Mouse (Mus musculus): Measurements from ENCODE around the gene Lcn9.
"Not testable (repeated sequence)": the region's sequence is repeated elsewhere in the genome, so short reads cannot be mapped to it uniquely, and the experiment has no call there.

Gene Lcn9

DNA sequence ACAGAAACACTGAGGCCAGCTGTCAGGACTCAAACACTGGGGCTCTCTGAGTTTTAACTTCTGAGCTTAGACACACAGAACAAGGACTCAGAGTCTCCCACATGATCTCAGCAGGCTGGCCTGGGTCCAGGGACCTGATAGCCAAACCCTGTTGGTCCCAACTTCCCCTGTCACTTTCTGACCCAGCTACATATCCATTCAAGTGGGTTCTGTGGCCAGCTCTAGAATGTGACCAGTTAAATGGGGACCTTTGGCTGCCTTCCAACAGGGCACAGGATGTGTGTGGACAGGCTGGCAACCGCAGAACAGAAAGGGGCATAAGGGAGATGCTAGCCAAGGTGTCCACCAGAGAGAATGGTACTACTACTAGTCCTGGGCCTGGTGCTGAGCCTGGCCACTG lies at the start of gene Lcn9:
Gene Lcn9, plus strand, starts transcription at position 348 of the 400 bp plus-strand sequence.
- no peak for DNase-seq

DNA sequence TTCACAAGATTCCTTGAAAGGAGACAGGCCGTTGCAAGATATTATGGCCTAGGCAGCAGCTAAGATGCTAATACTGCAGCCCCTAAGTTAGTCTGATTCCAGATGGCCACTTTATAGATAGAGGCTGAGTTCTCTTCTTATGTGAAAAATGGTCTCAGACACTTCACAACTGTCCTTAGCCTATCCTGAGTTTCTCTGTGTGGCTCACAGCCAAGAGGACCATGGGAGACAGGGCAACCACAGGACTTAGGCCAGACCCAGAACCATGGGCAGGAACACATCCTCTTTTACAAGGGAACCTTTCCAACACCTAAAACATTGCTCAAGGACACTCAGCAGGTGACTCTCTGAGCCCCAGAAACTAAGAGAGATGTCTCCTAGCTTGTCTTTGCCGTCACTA lies 49.4 kb upstream of the Lcn9 start:
- DNase-seq: peak; percentile 15 to 23

DNA sequence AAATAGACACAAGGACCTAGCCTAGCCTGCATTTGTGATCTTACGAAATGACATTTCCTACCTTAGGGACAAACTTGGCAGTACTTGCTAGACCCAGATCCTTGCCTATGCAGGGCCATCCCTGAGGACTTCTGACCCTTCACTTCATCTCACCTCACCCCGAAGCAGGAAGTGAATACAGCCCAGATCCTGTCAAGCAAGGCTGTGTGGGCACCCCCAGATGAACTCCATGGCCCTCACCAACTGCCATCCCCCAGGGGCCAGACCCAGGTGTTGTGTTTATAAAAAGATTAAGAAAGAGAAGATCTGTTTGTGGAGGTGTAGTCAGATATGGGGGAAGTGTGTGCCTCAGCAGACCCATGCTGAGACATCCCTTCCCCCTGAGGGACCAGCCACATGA lies 48.3 kb upstream of the Lcn9 start:
- no peak for DNase-seq

DNA sequence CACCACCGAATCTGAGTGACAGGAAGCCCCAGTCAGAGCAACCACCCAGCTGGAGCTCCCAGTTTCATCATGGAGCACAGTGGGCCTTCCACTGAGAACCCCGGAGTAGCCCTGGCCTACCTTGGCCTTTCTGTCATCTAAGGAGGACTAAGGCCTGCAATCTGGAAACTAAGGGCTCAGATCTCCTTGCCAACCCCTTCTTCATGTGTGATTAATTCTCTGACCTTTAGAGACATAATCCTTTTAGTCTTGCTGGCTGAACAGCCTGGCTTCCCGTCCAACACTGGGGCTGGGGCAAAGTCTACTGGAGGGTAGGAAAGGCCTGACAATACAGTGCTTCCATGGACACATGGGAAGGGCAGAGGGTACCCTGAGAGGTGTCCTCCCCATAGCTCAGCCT lies 47.0 kb upstream of the Lcn9 start:
- no peak for DNase-seq

DNA sequence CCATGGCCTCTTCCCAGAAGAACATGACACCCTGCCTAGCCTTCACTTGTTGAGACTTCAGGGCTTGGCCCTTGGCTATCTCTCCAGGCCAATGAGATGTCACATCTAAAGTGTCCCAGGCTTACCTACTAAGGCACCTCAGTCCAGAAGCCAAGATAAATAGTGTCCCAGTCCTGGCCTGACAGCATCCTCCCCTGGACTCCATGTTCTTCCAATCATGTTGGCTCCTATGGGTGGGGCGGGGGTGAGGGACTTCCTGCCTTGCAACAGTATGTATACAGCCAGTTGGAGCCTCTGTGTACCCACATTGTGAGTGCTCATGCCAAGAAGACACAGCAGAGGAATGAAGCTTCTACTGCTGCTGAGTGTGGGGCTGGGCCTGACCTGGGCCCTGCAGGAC lies 46.2 kb upstream of the Lcn9 start, which contains the start of gene Lcn11:
Gene Lcn11, plus strand, starts transcription at position 301 of the 400 bp plus-strand sequence.
- no peak for DNase-seq

DNA sequence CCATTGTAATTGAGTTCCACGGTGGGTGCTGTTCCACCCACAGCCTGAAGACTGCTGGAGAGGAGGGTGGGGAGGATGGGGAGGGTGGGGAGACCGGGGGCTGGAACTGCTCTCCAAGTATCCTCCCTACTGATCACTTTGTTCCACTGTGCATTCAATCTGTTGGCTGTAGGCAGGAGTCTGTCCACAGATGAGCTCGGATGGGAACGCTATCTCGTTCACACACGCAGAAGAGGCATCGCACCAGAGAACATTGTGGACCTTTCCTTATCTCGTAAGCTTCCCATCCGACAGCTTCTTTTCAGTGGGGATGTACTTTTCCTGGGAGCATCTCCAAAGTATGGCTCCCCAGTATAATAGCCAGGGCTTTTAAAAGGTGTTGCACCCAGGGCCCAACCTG lies 43.9 kb upstream of the Lcn9 start:
- DNase-seq: no peak

DNA sequence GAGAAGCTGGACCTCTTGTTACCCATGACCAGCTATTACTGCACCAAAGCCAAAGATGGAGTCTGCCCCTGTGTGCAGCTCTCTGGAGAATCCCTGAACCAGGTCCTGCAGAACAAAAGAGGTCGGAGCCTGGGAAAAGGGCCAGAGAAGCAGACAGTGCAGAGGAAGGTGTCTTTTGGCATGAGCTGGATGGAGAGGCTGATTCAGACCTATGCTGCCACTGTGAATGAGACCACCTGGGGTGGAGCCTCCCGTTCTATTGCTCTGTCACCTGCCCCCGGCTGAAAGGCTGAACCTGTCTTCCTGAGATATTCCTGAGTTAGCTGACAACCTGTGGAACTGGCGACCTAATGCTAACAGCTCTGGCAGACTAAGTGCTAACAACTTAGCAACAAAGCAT lies 42.0 kb upstream of the Lcn9 start:
- DNase-seq: peak; percentile 34 to 49

DNA sequence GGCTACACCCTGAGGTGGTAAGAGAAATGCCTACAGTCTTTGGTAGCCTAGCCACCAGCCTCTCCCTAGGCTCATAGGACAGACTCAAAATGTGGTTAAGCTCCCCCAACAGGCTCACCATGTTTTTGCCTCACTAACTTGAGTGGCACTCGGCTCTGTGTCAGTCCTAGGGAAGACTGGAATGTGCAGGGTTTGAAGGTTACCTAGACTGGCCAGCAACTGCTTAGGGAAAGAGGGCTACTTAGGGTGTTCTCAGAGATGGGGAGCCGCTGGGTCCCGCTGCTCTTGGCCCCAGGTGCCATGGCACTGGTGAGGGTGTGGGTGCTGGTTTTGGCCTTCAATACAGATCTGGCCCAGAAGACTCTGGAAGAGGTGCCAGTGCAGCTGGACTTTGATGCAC lies 41.0 kb upstream of the Lcn9 start, which contains the start of gene Gm13539:
Gene Gm13539, plus strand, starts transcription at position 301 of the 400 bp plus-strand sequence.
- no peak for DNase-seq

DNA sequence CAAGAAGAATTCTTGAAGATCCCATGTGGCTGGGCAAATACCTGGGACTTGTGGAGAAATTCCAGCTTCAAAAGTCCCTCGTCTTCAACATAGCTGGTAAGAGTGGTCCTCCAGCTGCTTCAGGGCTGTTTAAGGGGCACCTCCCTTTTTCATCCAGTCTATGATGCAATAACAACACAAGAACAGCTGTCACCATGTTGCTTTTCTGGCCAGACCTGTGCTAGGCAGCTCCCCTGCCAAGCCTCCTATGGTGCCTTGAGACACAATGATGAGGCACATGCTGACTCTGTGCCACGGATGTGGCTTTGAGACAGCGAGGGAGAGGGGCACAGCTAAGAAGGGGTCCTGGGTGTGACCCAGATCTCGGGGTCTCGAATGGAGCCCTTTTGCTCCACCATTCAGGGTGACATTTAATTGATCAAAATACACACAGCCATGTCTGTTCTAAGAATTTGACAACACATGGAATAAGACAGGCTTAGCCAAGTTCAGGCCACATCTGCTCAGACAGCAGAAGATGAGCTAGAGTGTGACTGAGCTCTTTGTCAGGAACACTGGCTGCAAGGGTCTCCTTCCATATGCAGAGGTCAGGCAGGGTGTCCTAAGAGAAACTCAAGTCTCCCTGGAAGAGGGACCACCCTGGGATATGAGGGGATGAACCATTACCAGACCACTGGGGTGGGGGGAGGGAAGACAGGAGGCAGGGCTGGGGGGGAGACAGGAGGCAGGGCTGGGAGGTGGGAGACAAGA lies 37.2 kb upstream of the Lcn9 start:
- no peak for DNase-seq

DNA sequence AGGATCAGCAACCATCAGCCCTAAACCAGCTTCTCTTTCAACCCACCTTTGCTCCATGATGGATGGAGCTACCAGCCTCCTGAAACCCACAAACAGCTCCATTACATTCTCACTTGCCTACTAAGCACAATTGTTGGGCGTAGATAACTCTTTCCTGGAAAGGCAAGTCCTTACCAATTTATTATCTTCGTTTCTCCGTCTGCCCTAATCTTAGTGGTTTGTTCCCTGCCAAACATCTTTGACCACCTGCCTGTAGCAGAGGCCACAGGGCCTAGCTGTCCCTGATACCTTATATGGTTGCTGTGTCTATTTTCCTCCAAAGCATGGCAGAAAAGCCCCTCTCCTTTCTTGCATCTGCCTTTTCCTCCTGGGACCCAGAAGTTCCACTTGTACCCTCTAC lies 33.9 kb upstream of the Lcn9 start:
- no peak for DNase-seq

DNA sequence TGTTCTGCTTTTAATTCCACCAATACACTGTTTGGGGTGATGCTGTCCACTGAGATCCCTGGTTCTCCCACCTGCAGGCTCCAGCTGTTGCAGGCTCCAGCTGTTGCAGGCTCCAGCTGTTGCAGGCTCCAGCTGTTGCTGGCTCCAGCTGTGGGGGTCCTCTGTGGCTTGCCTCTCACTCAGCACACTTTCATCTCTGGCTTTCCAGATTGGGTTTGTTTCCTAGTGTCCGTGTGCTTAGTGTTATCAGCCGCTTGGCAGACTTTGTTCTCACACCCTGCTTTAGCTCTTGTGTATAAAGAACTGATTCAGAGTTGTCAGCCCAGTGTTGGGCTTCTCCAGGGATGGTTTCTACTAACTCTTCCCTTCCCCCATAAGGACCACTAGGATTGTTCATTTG lies 25.3 kb upstream of the Lcn9 start:
- DNase-seq: no peak

DNA sequence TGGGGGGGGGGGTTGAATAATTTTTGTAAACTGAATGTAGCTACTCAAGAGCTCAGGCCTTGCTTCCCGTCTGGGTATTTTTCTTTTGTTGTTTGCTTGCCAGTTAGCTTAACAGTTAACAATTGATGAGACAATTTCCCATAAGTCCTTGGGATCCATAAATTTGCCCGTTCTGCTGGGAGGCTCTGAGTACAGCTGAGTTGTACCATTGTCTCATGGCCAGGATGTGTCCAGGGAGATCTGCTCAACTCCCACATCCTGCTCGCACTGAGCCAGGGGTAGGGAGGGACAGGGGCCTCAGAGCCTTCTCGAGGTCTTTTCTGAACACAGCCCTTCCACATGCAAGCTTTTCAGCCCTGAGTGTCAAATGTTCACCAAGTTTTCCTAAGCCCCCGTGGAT lies 24.9 kb upstream of the Lcn9 start:
- no peak for DNase-seq

DNA sequence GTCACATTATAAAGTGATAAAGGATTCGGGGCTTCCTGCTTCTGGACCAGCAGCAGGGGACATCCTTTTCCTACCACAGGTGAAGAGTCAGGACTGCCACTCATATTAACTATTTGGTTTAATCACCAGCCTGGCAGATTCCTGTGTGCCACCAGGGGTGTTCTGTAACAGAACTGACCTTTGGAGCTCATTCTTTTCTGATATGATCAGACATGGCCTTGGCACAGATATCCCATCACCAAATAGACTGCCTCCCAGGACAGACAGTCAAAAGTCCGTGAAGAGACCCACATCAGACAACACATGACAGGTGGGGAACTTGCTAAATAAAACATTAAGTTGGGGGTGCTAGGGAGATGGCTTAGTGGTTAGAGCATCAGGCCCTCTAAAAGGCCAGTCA lies 11.2 kb upstream of the Lcn9 start:
- DNase-seq: no peak

DNA sequence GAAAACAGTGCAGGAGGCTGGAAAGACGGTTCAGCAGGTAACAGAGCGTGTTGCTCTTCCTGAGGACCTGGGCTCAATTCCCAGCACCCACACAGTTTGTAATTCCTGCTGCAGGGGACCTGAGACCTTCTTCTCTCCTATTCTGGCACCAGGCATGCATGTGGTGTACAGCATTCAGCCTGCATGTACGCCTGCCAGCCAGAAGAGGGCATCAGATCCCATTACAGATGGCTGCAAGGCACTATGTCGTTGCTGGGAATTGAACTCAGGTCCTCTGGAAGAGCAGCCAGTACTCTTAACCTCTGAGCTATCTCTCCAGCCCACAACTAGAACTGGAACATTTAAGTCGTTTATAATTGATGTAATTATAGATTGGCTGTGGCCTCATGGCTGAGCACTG lies 9.6 kb upstream of the Lcn9 start:
- DNase-seq: no peak

DNA sequence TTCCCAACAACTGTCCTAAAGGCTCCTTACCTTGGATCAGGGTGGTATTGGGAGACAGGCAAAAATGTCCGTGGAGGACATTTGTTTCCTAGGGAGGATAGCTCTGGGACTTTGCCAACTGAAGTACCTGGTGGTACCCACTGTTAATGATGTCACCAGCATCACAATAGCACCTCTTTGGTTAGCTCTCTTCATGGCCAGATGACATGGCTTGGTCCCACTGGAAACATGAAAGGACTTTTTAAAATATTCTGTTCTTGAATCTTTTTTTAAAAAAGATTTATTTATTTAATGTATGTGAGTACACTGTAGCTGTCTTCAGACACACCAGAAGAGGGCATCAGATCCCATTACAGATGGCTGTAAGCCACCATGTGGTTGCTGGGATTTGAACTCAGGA lies 7.2 kb upstream of the Lcn9 start, which contains the start of gene Glt6d1:
Gene Glt6d1, minus strand, starts transcription at position 101 of the 400 bp plus-strand sequence.
- DNase-seq: not testable (repeated sequence)

DNA sequence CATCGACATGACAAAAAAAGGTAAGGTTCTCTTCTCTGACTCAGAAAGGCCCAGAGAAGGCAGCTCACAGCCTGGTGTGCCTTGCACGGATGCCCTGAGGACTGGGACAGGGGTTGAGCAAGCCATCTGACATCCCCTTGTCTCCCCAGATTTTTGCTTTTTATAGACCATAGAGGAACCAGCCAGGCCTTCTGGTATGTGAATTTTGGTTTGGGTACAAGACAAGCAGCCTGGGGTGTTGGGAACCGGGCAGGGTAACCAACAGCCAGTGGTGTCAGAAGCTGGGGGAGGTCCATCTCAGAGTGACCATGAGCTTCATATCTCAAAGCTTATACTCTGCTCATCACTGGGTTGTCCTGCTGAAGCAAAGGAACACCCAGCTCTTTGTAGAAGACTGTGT lies 1.8 kb downstream of the Lcn9 start:
- DNase-seq: no peak

DNA sequence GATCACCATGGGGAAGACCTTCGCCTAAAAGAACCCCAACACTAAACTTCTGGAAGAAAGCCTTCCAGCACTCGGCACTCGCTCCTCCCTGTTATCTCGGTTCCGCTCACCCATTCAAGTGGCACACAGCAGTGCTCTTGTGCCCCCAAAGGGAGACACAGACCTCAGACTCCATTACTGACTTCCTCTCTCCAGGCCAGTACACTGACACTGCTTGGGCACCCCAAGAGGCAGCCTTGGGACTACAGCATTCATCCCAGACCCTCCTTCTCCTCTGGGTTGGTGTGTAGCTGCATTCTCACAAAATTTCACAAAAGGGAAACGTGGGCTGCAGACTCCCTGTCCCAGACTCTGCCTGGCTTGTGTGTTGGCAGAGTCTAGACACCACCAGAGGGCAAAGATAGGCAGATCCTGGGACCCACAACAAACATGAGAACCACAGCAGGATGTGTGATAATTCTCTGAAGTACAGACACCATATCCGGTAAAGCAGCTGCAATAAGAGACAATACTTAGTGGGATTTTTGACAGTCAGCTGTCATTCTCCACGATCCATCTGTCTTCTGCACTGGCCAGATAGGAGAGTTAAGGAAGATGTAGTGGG lies 5.5 kb downstream of the Lcn9 start:
- no peak for DNase-seq

DNA sequence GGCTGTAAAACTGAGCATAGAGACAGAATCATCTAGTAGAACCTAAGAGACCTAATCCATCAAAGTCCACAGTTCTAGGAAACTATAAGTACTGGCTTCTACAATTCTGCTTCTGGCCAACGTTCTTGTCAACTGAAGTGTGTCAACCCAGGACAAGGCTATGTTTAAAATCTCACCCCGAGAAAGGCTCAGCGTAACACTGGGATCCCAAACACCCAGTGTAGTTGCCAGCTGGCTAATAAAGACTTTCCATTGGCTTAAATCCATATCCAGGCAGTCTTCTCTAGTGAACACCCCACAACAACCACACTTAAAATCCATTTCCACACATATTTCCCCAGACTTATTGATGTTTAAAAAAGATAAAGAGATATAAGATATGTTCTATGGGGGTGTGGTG lies 7.8 kb downstream of the Lcn9 start:
- DNase-seq: no peak

DNA sequence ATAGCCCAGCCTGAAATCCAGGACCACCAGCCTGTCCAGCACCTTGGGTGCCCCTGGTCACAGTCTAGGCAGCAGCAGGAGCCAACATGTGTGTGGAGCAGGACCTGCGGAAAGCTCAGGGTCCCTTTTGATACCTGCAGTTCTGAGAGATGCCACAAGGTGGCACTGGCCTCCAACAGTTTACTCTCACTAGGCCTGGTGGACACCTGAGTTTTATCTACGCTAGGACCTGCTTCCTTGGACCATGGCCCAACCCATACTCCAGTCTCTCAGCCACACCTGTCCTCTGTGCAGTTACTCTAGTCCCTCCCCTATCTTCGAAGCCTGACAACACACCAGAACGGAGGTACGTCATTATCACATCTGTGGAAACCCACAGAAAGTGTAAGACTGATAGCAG lies 13.3 kb downstream of the Lcn9 start:
- DNase-seq: peak; percentile 88 to 94

DNA sequence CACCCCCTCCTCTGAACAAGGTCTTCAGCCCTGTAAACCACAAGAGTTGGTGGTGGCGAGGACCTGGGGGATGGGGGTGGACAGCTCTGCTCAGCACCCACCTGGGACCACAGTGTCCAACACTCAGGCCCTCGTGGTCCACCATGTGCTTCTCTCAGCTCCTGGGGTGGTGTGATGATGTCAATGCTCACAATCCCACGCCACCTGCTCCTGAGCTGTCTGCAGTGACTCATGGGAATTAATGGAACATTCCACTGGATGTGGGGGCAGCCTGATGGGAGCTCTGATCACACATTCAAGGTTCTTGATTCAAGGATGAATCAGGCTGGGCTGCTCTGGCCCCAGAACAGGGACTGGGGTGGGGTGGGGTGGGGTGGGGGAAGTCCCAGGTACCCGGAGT lies 19.2 kb downstream of the Lcn9 start:
- no peak for DNase-seq

DNA sequence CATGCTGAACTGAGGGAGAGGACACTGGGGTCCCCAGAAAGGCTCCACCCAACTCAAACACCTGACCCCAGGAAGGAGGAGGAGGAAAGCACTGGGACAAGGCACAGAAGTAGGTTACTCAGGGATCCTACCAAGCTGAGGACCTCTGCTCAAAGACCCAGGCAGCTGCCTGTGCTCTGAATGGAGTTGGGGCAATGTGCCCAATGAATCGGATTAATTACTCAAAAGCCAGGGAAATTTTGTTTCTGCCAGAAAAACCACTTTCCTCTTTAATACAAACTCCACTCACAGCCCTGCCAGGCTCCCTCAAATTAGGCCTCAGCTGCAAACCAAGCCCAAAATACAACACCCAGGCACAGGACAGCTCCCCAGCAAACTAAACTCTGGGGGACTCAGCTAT lies 19.8 kb downstream of the Lcn9 start:
- no peak for DNase-seq

DNA sequence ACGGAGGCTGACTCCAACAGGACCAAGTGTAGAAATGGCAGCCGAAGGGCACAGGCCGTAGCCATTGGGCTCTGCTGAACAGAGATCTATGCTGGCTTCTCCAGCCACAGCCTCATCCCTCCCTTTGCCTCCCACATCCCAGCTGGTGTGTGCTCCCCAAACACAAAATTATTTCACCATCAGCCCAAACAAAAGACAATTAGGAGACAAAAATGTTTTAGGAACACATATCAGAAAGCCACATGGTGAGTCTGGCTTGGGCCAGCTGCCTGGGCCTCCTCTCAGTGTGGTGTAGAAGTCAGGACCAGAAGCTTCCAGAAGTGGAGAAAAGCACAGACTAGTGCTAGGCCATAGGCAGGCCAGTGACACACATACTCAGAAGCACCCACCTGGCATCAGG lies 21.1 kb downstream of the Lcn9 start:
- no peak for DNase-seq

DNA sequence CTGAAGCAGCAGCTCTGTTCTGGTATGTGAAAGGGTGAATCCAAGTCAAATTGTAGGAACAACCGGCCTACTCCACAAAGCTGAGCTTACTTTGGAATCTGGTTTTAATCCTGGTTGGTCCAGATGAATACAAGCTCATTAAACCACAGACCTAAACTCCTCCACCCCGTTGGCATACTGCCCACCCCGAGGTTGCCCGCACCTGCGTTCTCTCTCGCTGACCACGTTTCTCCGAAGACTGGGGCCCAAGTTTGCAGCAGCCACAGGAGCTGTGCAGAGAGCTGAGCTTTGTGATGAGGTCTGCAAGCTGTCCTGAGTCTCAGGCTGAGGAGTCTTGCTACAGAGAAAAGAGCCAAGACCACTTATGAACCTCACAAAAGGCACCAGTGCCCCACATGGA lies 23.6 kb downstream of the Lcn9 start:
- peak in 1 of 2 experiments; percentile 25 for DNase-seq

DNA sequence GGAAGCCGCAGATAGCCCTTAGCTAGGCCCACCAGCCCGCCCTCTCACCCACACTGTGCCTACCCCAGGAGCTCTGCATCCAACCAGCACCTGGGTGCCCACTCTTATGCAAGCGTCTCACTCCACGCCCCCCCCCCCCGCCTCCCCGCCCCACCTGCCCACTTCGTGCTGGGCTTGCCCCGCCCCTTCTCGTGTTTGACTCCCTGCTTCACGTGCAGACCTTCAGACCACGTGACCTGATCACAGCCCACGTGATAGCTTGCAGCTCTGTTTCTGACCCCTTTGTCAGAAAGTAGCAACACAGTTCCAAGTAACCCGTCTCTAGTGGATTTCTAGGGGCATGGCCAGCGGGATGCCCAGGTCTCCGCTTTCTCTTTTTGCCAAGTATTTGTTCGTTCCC lies 24.3 kb downstream of the Lcn9 start, which contains the start of gene Sohlh1:
Gene Sohlh1, minus strand, starts transcription at position 23 of the 400 bp plus-strand sequence.
- DNase-seq: no peak

DNA sequence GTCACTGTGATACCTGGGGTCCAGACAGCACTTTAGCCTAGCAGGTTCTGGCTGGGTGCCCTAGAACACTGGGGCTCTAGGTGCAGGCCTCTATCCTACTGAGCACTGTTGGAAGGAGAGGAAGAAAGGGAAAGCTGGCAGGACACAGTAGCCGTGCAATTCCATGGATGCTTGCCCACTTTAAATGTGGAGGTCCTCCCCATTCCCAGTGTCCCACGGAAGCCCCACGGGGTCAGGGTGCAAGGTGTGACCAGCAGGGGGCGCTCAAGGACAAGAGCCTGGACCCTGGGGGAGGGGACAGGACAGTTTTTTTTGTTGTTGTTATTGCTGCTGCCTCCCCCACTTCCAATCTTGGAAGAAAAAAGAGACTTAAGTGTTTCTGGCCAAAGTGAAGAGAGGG lies 27.4 kb downstream of the Lcn9 start:
- peak; percentile 73 to 79 for DNase-seq

Measured in cerebellum, postnatal 36 days (tissue).